Mouse (Mus musculus) monocyte, adult 2 months (primary cell): ENCODE data around the gene Plscr3.
"Not testable (repeated sequence)": the region's sequence is repeated elsewhere in the genome, so short reads cannot be mapped to it uniquely, and the experiment has no call there.

Experiments used
- DNase-seq, 2 experiments: peaks; one replicate each; pipeline ENCODE4 v3.0.0; 2022; ENCODE audit warnings: low spot score in 2 of 2, low read depth in 1 of 2

The Plscr3 gene

GRCm38 (mm10) chr11:69828832-69829231 is 17.3 kb upstream of the Plscr3 start:
- no peak for DNase-seq

- DNase-seq, result no peak
Measured at GRCm38 (mm10) chr11:69833554-69833953, 12.6 kb upstream of the Plscr3 start.

GRCm38 (mm10) chr11:69834001-69834549 is 12.1 kb upstream of the Plscr3 start:
- DNase-seq, result no peak

GRCm38 (mm10) chr11:69835326-69835965 is 10.7 kb upstream of the Plscr3 start:
- no peak for DNase-seq

- no peak for DNase-seq
Measured at GRCm38 (mm10) chr11:69835966-69836335, 10.2 kb upstream of the Plscr3 start.

GRCm38 (mm10) chr11:69836703-69837576 is 9.2 kb upstream of the Plscr3 start:
- no peak for DNase-seq

- DNase-seq, result no peak
Measured at GRCm38 (mm10) chr11:69837604-69837951, 8.6 kb upstream of the Plscr3 start, which contains the start of gene Nlgn2. Gene Nlgn2, minus strand, starts transcription at chr11:69837784.

GRCm38 (mm10) chr11:69837952-69838713 is 8.0 kb upstream of the Plscr3 start, which contains the start of gene Tmem256:
Gene Tmem256, plus strand, starts transcription at chr11:69838514.
- DNase-seq, result peak; percentile 90 to 91

GRCm38 (mm10) chr11:69838714-69839104 is 7.5 kb upstream of the Plscr3 start:
- no peak for DNase-seq

- DNase-seq, result no peak
Measured at GRCm38 (mm10) chr11:69846738-69847688, 837 bp downstream of the Plscr3 start.

- DNase-seq, result no peak
Measured at GRCm38 (mm10) chr11:69848021-69848420, 1.8 kb downstream of the Plscr3 start.

- DNase-seq, result no peak
Measured at GRCm38 (mm10) chr11:69849128-69849527, 3.0 kb downstream of the Plscr3 start.

- DNase-seq, result no peak
Measured at GRCm38 (mm10) chr11:69849884-69850283, 3.7 kb downstream of the Plscr3 start.

- no peak for DNase-seq
Measured at GRCm38 (mm10) chr11:69850754-69851153, 4.6 kb downstream of the Plscr3 start.

- no peak for DNase-seq
Measured at GRCm38 (mm10) chr11:69853994-69854393, 7.8 kb downstream of the Plscr3 start.

GRCm38 (mm10) chr11:69854680-69855079 is 8.5 kb downstream of the Plscr3 start:
- no peak for DNase-seq

- DNase-seq, result no peak
Measured at GRCm38 (mm10) chr11:69855347-69855746, 9.2 kb downstream of the Plscr3 start.

- DNase-seq, result no peak
Measured at GRCm38 (mm10) chr11:69858113-69858998, 12.2 kb downstream of the Plscr3 start, which contains the start of gene Tnk1. Gene Tnk1, minus strand, starts transcription at chr11:69858730.

GRCm38 (mm10) chr11:69863729-69864128 is 17.6 kb downstream of the Plscr3 start:
- DNase-seq, result not testable (repeated sequence)
